ENCODE assay signal across 8 mouse cellular contexts in the genomic region with DNA sequence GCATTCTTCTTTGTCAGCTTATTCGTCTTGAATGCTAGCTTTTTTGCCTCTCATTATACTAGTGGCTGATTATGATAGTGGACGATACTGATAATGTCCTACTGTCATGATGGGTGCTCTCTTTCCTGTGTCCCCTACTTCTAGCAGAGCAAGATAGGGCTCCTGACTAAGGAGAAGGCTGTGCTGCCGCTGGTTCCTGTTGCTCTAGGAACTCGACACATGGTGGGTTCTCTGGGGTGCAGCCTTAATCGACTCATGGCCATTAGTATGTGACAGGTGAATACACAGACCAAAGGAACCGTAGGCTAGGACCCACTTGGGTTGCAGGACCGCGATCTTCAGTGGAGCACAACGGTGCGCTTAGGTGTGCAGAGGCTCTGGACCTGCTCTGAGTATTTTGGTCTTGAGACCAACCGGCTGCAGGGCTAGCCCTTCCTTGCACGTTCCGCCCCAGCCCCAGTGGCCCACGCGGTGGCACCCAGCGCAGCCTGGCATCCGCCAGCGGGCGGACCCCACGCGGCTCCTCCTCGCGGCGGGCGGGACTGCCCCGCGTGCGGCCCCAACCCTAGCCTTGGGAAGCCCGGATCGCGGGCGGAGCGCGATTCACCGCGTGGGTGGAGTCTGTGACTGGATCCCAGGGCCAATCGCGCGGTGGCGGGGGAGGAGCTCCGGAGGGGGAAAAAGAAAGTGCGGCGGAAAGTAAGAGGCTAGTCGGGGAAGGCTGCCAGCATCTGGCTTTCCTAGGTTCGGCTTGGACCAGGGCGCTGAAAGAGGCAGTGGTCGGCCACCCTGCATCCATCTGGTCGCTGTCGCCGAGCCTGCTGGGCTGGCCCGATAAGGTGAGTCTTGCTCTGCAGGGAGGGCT. TPM values are rescaled to one million over a fixed set of nuclear protein-coding genes. Genes with fewer than 3 reads are reported as not detected.
DNase-seq lines count a peak whose midpoint lies in the region; ATAC-seq lines count a peak whose summit lies in the region.

A gene (plus strand): TSS at position 657 of the 865 bp plus-strand sequence.

- peak within 1 kb of the TSS; percentile 78 for H3K4me3 ChIP-seq in intestine, embryonic 16.5 days (ENCODE audit: low read length)

- H3K27ac ChIP-seq in intestine, embryonic 16.5 days (ENCODE audit: low read length): peak within 1 kb of the TSS; percentile 75

- peak within 1 kb of the TSS; percentile 90 for H3K4me2 ChIP-seq in intestine, embryonic 16.5 days (ENCODE audit: low read depth, low read length)

- 3% methylated on average over 51 of the region's 51 CpGs for WGBS in intestine, embryonic 16.5 days

- DNase-seq in adrenal gland, postnatal 10 days: peak; percentile 96
- DNase-seq in embryo, embryonic 9.5 days (ENCODE audit: extremely low spot score): peak; percentile 88
- peak; percentile 90 to 91 for DNase-seq in gastrocnemius, postnatal 4 days (ENCODE audit: low spot score in 2 of 2)
- peak; percentile 91 to 96 for DNase-seq in left cerebral cortex, postnatal 25 days (ENCODE audit: low spot score in 2 of 2)
- peak; percentile 89 for DNase-seq in mesoderm, embryonic 11.5 days (ENCODE audit: low read depth, low spot score)
- DNase-seq in right cerebral cortex, postnatal 25 days: peak; percentile 93
- peak; percentile 87 to 94 for DNase-seq in urinary bladder, postnatal 36 days (ENCODE audit: low spot score in 2 of 2)

- intact Hi-C loops in left cerebral cortex, postnatal 25 days (cut with DNase I): loop anchor here (1.0 to 2.0 kb wide), 2 partner anchors 32 to 195 kb away; no protein-coding TSS in a partner anchor

- no peaks in the 10 kb centered on the region for H3K9me3 ChIP-seq in intestine, embryonic 16.5 days (ENCODE audit: control insufficient read depth, low read length)

- H3K27me3 ChIP-seq in intestine, embryonic 16.5 days (replicated peaks; ENCODE audit: control insufficient read depth, insufficient read depth, low read length): no peaks in the 10 kb centered on the region

- H3K9ac ChIP-seq in intestine, embryonic 16.5 days (ENCODE audit: low read depth, low read length): peak within 1 kb of the TSS; percentile 78

- no peaks in the 10 kb centered on the region for H3K36me3 ChIP-seq in intestine, embryonic 16.5 days (ENCODE audit: control insufficient read depth, insufficient read depth, low read length)

- peak; percentile 100 for ATAC-seq in intestine, embryonic 16.5 days

- peaks cover 4% of the 10 kb centered on the region; the same call in 1 of the 2 replicates for H3K4me1 ChIP-seq in intestine, embryonic 16.5 days (ENCODE audit: control insufficient read depth, insufficient read depth, low read length)

RNA-seq across cellular contexts. Expression of the gene that starts here (rescaled TPM):
- 10 to 100 TPM; 12.1 to 16.9 TPM for total RNA-seq in adrenal gland, postnatal 10 days (2021)
- 1 to 10 TPM; 6.8 to 7.0 TPM for total RNA-seq in gastrocnemius, postnatal 4 days (2021)
- 4.0 and 4.6 TPM in 2 replicates for polyA plus RNA-seq in intestine, embryonic 16.5 days (2015; fragmentation: Nextera tagmentation; extraction: Ambion mirVana)
- total RNA-seq in left cerebral cortex, postnatal 25 days (2021): 10 to 100 TPM; 36.4 to 40.6 TPM

Comparison
In these comparisons a context has a peak if more than half of its experiments do, and no peak if none do; other contexts are left out.
1. Peak in every context shown above with its lines: DNase-seq, ATAC-seq, H3K4me3 ChIP-seq and H3K27ac ChIP-seq.